Mouse (Mus musculus) myocyte (in vitro differentiated cells): ENCODE measurements around the gene Gucy2g.

ENCODE experiments used
- MAX ChIP-seq: IDR thresholded peaks from one replicate; pipeline ENCODE4 v1.6.1; 2011; ENCODE audit warnings: low read depth, mild to moderate bottlenecking, control low read depth
- POLR2A ChIP-seq: IDR thresholded peaks from one replicate; pipeline ENCODE4 v1.6.1; 2011; ENCODE audit warnings: low read depth, mild to moderate bottlenecking, control low read depth, moderate library complexity; ENCODE audit not compliant: insufficient read length
- TCF3 ChIP-seq: IDR thresholded peaks from one replicate; pipeline ENCODE4 v1.6.1; 2011; ENCODE audit warnings: low read depth, control low read depth; ENCODE audit not compliant: insufficient read length

DNA sequence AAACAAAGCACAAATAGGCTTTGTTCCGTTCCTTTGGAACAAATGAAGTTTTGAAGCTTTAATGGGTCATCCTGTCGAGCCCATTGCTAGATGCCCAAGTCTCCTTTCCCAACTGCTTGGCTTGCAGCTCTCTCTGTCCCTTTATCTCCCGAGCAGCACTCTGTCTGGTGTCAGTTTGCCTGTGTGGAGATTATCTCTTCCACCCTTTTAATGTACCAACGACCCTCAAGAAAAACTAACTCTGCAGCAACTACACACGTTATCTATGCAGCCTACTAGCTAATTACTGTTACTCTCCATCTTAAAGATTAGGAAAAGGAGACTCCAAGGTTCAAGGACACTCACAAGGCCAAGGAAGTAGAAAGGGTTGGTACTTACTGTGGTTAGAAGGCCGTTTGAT lies 32.3 kb upstream of the Gucy2g start:
- TF ChIP-seq POLR2A (no peak), MAX (no peak), TCF3 (no peak)
